Mouse (Mus musculus): ENCODE measurements at regions not wholly inside any gene's neighbourhood (a gene's known extent, or its start where the extent isn't known, plus 50 kb on each side); places are given as distances from the start of the nearest gene placed in this dataset.

DNA sequence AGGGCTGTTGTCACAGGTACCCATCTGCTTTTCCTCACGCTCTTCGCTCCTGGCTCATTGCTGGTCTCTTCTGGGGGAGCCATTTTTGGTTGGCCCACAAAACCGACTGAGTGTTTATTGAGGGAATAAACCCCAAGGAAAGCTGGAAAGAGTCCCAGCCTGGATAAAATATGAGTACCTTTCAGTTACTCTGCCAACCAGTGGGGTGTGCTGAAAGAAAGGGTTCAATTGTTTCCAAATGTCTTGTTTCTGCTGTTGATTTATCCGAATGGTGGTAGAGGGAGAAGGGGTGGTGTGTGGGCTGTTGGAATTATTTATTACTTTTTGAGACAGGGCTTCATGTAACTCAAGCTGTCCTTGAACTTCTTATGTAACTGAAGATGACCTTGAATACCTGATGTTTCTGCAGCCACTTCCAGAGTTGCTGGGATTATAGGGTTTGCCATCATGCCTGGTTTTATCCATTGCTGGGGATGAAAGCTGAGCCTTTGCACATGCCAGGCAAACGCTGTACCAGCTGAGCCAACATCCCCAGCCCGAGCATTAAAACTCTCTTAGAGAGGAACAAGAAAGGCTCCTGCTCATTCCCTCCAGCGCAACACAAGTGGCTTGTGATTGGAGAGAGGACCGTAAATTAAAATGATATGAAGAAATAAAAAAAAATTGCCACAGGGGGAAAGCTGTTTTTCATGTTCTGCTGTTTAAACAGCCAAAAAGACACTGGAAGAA is 194.1 kb downstream of the Hhipl2 start:
- TF ChIP-seq CTCF (IDR thresholded peaks at IDR 0.05; ENCODE audit: low read depth) = no peak
- no peak overlapping the region for H3K4me3 ChIP-seq (replicated peaks; ENCODE audit: low read depth, low read length)
- no peaks in the 10 kb centered on the region for H3K36me3 ChIP-seq (ENCODE audit: insufficient read depth, low read length)
- H3K27ac ChIP-seq = no peak overlapping the region
- no peaks in the 10 kb centered on the region for H3K4me1 ChIP-seq (replicated peaks; ENCODE audit: insufficient read depth, low read length)
- no peaks in the 10 kb centered on the region for H3K27me3 ChIP-seq (ENCODE audit: insufficient read depth, low read length)
- H3K9ac ChIP-seq (ENCODE audit: low read depth, low read length) = no peak overlapping the region
- DNase-seq (ENCODE audit: low spot score) = peak; percentile 43
- ATAC-seq (replicated peaks; ENCODE audit: low FRiP score, low read depth) = no peak
- 48% methylated on average over 8 of the region's 8 CpGs for WGBS
- H3K9me3 ChIP-seq (replicated peaks; ENCODE audit: low read length) = no peaks in the 10 kb centered on the region
- H3K4me2 ChIP-seq (ENCODE audit: low read length) = no peak overlapping the region

DNA sequence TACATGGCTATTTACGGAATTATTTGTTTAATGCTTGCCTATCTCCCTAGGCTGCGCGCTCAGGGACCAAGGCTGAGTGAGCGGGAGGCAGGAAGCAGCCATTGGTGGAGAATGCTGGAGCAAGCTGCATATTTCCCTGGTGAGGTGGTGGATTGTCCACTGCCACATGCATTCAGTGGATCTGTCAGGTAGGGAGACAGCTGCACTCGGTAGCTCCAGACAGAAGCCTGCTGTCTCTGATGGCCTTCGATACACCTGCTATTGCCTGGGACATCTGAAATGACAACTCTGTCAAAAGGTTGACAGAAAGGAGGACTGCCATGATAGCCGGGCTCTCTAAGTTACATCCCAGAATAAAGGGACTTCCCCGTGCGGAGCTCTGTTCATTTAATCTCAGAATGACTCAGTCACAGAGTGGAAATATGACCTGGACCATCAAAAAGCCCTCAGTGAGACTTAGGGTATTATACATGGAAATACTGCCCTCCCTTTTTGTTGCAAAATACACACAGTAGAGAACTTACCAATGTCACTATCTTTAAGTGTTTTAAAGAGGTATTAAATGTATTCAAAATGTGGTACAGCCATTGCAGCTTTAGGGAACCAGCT is 201.5 kb downstream of the Hhipl2 start:
- Histone ChIP-seq H3K27ac (no peak overlapping the region), H3K4me1 (replicated peaks; ENCODE audit: insufficient read depth, low read length) (no peaks in the 10 kb centered on the region), H3K4me2 (ENCODE audit: low read length) (no peak overlapping the region), H3K9me3 (replicated peaks; ENCODE audit: low read length) (no peaks in the 10 kb centered on the region), H3K27me3 (ENCODE audit: insufficient read depth, low read length) (no peaks in the 10 kb centered on the region), H3K36me3 (ENCODE audit: insufficient read depth, low read length) (no peaks in the 10 kb centered on the region), H3K4me3 (replicated peaks; ENCODE audit: low read depth, low read length) (no peak overlapping the region), H3K9ac (ENCODE audit: low read depth, low read length) (no peak overlapping the region)
- 77% methylated on average over 9 of the region's 9 CpGs for WGBS
- DNase-seq (ENCODE audit: low spot score) (no peak), ATAC-seq (replicated peaks; ENCODE audit: low FRiP score, low read depth) (no peak)
- TF ChIP-seq CTCF (IDR thresholded peaks at IDR 0.05; ENCODE audit: low read depth) = no peak

DNA sequence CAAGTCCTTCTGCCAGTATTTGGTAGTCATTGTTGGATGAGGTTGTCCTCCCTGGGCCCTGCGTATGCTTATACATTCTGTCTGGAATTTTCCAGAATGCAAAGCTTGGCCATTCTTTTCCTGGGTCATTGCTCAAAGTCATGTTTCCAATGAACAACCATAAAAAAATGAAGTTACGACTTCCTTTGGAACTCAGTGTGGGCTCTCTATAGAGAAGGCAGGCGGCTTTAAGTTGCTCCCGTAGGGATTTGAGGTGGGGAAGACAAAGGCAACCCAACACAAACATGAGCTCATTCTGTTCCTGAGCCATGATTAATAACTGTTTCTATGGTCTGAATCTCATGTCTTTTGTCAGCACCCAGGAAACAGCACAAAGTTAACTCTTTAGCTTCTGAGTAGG is 204.3 kb downstream of the Hhipl2 start:
- no peak for TF ChIP-seq CTCF (IDR thresholded peaks at IDR 0.05; ENCODE audit: low read depth)
- Histone ChIP-seq H3K27me3 (ENCODE audit: insufficient read depth, low read length) (no peaks in the 10 kb centered on the region), H3K4me3 (replicated peaks; ENCODE audit: low read depth, low read length) (no peak overlapping the region), H3K27ac (no peak overlapping the region), H3K4me2 (ENCODE audit: low read length) (no peak overlapping the region), H3K9ac (ENCODE audit: low read depth, low read length) (no peak overlapping the region), H3K4me1 (replicated peaks; ENCODE audit: insufficient read depth, low read length) (no peaks in the 10 kb centered on the region), H3K9me3 (replicated peaks; ENCODE audit: low read length) (no peaks in the 10 kb centered on the region), H3K36me3 (ENCODE audit: insufficient read depth, low read length) (no peaks in the 10 kb centered on the region)
- 27% methylated on average over 4 of the region's 4 CpGs for WGBS
- no peak for ATAC-seq (replicated peaks; ENCODE audit: low FRiP score, low read depth)
- DNase-seq (ENCODE audit: low spot score) = peak; percentile 71

DNA sequence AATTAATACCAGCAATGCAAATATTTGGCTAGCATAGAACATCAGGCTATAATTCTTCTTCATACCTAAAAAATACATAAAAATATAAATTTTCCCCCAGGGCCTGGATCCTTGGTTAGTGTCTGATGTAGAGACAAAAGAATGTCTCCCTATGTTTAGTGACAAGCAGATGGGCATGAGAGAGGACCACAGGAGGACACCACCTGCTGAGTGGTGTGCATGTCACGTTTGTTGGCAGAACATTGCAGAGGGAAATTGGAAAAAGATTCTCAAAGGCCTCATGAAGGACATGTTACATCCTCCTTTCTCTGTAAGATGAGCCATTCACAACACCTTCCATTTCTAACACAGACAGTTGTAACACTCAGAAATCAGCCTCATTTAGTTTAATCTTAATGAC is 206.3 kb downstream of the Hhipl2 start:
- TF ChIP-seq CTCF (IDR thresholded peaks at IDR 0.05; ENCODE audit: low read depth) = no peak
- WGBS = 79% methylated on average over 1 of the region's 1 CpGs

DNA sequence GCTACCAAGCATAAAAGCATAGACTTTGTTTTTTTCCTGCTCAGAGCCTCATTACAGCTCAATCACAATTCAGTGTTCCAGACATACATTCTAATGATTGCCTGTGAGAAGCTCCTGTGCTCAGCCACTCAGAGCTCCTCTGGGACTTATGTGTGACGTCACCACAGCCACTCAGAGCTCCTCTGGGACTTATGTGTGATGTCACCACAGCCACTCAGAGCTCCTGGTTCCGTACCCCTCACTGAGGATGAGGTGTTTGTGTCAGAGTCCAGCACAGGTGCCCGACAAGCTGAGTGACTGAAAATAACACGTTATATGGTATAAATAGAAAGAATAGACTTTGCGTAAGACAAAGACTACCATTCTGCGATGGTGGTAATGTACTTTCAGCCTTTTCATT is 215.8 kb downstream of the Hhipl2 start:
- Histone ChIP-seq H3K27ac (no peak overlapping the region), H3K4me1 (replicated peaks; ENCODE audit: insufficient read depth, low read length) (no peaks in the 10 kb centered on the region), H3K9me3 (replicated peaks; ENCODE audit: low read length) (no peaks in the 10 kb centered on the region), H3K4me2 (ENCODE audit: low read length) (no peak overlapping the region), H3K27me3 (ENCODE audit: insufficient read depth, low read length) (no peaks in the 10 kb centered on the region), H3K9ac (ENCODE audit: low read depth, low read length) (no peak overlapping the region), H3K4me3 (replicated peaks; ENCODE audit: low read depth, low read length) (no peak overlapping the region), H3K36me3 (ENCODE audit: insufficient read depth, low read length) (no peaks in the 10 kb centered on the region)
- no peak for TF ChIP-seq CTCF (IDR thresholded peaks at IDR 0.05; ENCODE audit: low read depth)
- ATAC-seq (replicated peaks; ENCODE audit: low FRiP score, low read depth) (no peak), DNase-seq (ENCODE audit: low spot score) (no peak)
- 84% methylated on average over 6 of the region's 6 CpGs for WGBS

More for the DNA sequence above, 206.3 kb downstream of the Hhipl2 start:
- ATAC-seq (replicated peaks; ENCODE audit: low FRiP score, low read depth) (no peak), DNase-seq (ENCODE audit: low spot score) (no peak)
- Histone ChIP-seq H3K27ac (no peak overlapping the region), H3K36me3 (ENCODE audit: insufficient read depth, low read length) (no peaks in the 10 kb centered on the region), H3K9me3 (replicated peaks; ENCODE audit: low read length) (no peaks in the 10 kb centered on the region), H3K9ac (ENCODE audit: low read depth, low read length) (no peak overlapping the region), H3K27me3 (ENCODE audit: insufficient read depth, low read length) (no peaks in the 10 kb centered on the region), H3K4me1 (replicated peaks; ENCODE audit: insufficient read depth, low read length) (no peaks in the 10 kb centered on the region), H3K4me3 (replicated peaks; ENCODE audit: low read depth, low read length) (no peak overlapping the region), H3K4me2 (ENCODE audit: low read length) (no peak overlapping the region)

DNA sequence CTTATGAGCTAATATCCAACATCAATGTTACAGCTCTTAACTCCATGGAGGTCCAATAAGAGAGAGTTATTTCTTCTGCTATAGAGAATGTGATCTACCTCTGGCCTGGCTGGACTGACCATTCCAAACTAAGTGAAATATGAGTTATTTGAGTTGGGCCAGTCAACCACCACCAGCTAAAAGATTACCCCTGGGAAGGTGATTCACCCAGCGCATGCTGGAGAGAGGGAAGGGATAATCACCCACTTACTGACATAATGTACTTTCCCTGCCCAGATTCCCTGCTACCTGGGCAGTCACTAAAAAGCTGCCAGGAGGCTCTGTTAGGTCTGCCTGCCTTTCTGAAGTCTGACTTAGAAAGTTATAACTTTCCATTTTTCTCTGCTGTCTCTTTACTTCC is 216.8 kb downstream of the Hhipl2 start:
- TF ChIP-seq CTCF (IDR thresholded peaks at IDR 0.05; ENCODE audit: low read depth) = no peak
- H3K9me3 ChIP-seq (replicated peaks; ENCODE audit: low read length) = no peaks in the 10 kb centered on the region
- no peak for ATAC-seq (replicated peaks; ENCODE audit: low FRiP score, low read depth)
- H3K4me1 ChIP-seq (replicated peaks; ENCODE audit: insufficient read depth, low read length) = no peaks in the 10 kb centered on the region
- DNase-seq (ENCODE audit: low spot score) = no peak
- H3K4me3 ChIP-seq (replicated peaks; ENCODE audit: low read depth, low read length) = no peak overlapping the region
- no peak overlapping the region for H3K4me2 ChIP-seq (ENCODE audit: low read length)
- no peak overlapping the region for H3K9ac ChIP-seq (ENCODE audit: low read depth, low read length)
- no peak overlapping the region for H3K27ac ChIP-seq
- H3K36me3 ChIP-seq (ENCODE audit: insufficient read depth, low read length) = no peaks in the 10 kb centered on the region
- no peaks in the 10 kb centered on the region for H3K27me3 ChIP-seq (ENCODE audit: insufficient read depth, low read length)
- WGBS = 90% methylated on average over 1 of the region's 1 CpGs
